Mouse (Mus musculus): ENCODE measurements around the gene Bscl2. TPM values are rescaled to one million over a fixed set of nuclear protein-coding genes. Genes with fewer than 3 reads are reported as not detected.

Bscl2 gene
- polyA plus RNA-seq, 1 experiment from 2014 or later, result 44.9 TPM

GRCm38 (mm10) chr19:8870838-8871237 lies 33.6 kb downstream of the Bscl2 start:
- Histone ChIP-seq H3K9me3 (ENCODE audit: control insufficient read depth, low read length) (no peaks in the 10 kb centered on the region), H3K27me3 (replicated peaks; ENCODE audit: control insufficient read depth, insufficient read depth, low read length) (no peaks in the 10 kb centered on the region), H3K4me2 (ENCODE audit: low read depth, low read length) (peak overlapping the region; percentile 90), H3K36me3 (ENCODE audit: control insufficient read depth, insufficient read depth, low read length) (peaks cover 25% of the 10 kb centered on the region), H3K4me3 (ENCODE audit: low read depth, low read length) (peak overlapping the region; percentile 78), H3K27ac (replicated peaks; ENCODE audit: low read depth, low read length) (peak overlapping the region; percentile 75), H3K9ac (ENCODE audit: low read depth, low read length) (peak overlapping the region; percentile 96), H3K4me1 (ENCODE audit: control insufficient read depth, insufficient read depth, low read length) (peaks cover 4% of the 10 kb centered on the region; the same call in 1 of the 2 replicates)
- DNase-seq (ENCODE audit: low spot score), result no peak
- ATAC-seq (ENCODE audit: low read depth), result no peak
- WGBS, result 60% methylated on average over 9 of the region's 9 CpGs

- H3K27ac ChIP-seq (replicated peaks; ENCODE audit: low read depth, low read length), result peak within 1 kb of the TSS; percentile 75
- H3K4me1 ChIP-seq (ENCODE audit: control insufficient read depth, insufficient read depth, low read length), result peaks cover 4% of the 10 kb centered on the region; the same call in 1 of the 2 replicates
- peak within 1 kb of the TSS; percentile 90 for H3K4me2 ChIP-seq (ENCODE audit: low read depth, low read length)
- peak within 1 kb of the TSS; percentile 96 for H3K9ac ChIP-seq (ENCODE audit: low read depth, low read length)
- DNase-seq (ENCODE audit: low spot score) (peak; percentile 99), ATAC-seq (ENCODE audit: low read depth) (peak; percentile 98)
- under 1% methylated on average over 42 of the region's 59 CpGs for WGBS
- H3K27me3 ChIP-seq (replicated peaks; ENCODE audit: control insufficient read depth, insufficient read depth, low read length), result no peaks in the 10 kb centered on the region
- H3K9me3 ChIP-seq (ENCODE audit: control insufficient read depth, low read length), result no peaks in the 10 kb centered on the region
- peaks cover 32% of the 10 kb centered on the region for H3K36me3 ChIP-seq (ENCODE audit: control insufficient read depth, insufficient read depth, low read length)
- H3K4me3 ChIP-seq (ENCODE audit: low read depth, low read length), result peak within 1 kb of the TSS; percentile 78
Observed at GRCm38 (mm10) chr19:8871267-8872186, 34.3 kb downstream of the Bscl2 start, which contains the start of gene Ubxn1. Gene Ubxn1, plus strand, starts transcription at chr19:8871496.

GRCm38 (mm10) chr19:8872266-8872840 lies 35.1 kb downstream of the Bscl2 start:
- no peaks in the 10 kb centered on the region for H3K27me3 ChIP-seq (replicated peaks; ENCODE audit: control insufficient read depth, insufficient read depth, low read length)
- DNase-seq (ENCODE audit: low spot score) (no peak), ATAC-seq (ENCODE audit: low read depth) (no peak)
- peak overlapping the region; percentile 78 for H3K4me3 ChIP-seq (ENCODE audit: low read depth, low read length)
- peak overlapping the region; percentile 74; the same call in 1 of the 2 replicates for H3K27ac ChIP-seq (replicated peaks; ENCODE audit: low read depth, low read length)
- H3K4me2 ChIP-seq (ENCODE audit: low read depth, low read length), result peak overlapping the region; percentile 90
- no peaks in the 10 kb centered on the region for H3K9me3 ChIP-seq (ENCODE audit: control insufficient read depth, low read length)
- peaks cover 4% of the 10 kb centered on the region; the same call in 1 of the 2 replicates for H3K4me1 ChIP-seq (ENCODE audit: control insufficient read depth, insufficient read depth, low read length)
- 71% methylated on average over 10 of the region's 10 CpGs for WGBS
- peaks cover 38% of the 10 kb centered on the region for H3K36me3 ChIP-seq (ENCODE audit: control insufficient read depth, insufficient read depth, low read length)
- H3K9ac ChIP-seq (ENCODE audit: low read depth, low read length), result peak overlapping the region; percentile 96

- Histone ChIP-seq H3K27ac (replicated peaks; ENCODE audit: low read depth, low read length) (no peak overlapping the region), H3K27me3 (replicated peaks; ENCODE audit: control insufficient read depth, insufficient read depth, low read length) (no peaks in the 10 kb centered on the region), H3K4me3 (ENCODE audit: low read depth, low read length) (no peak overlapping the region), H3K4me2 (ENCODE audit: low read depth, low read length) (no peak overlapping the region), H3K9ac (ENCODE audit: low read depth, low read length) (no peak overlapping the region), H3K9me3 (ENCODE audit: control insufficient read depth, low read length) (no peaks in the 10 kb centered on the region), H3K36me3 (ENCODE audit: control insufficient read depth, insufficient read depth, low read length) (peaks cover 38% of the 10 kb centered on the region), H3K4me1 (ENCODE audit: control insufficient read depth, insufficient read depth, low read length) (peaks cover 11% of the 10 kb centered on the region; the same call in 1 of the 2 replicates)
- WGBS, result 95% methylated on average over 7 of the region's 7 CpGs
- no peak for DNase-seq (ENCODE audit: low spot score)
- ATAC-seq (ENCODE audit: low read depth), result no peak
Observed at GRCm38 (mm10) chr19:8875031-8875430, 37.8 kb downstream of the Bscl2 start.

- H3K4me1 ChIP-seq (ENCODE audit: control insufficient read depth, insufficient read depth, low read length), result peaks cover 7% of the 10 kb centered on the region; the same call in 1 of the 2 replicates
- peak within 1 kb of the TSS; percentile 74 for H3K9ac ChIP-seq (ENCODE audit: low read depth, low read length)
- H3K36me3 ChIP-seq (ENCODE audit: control insufficient read depth, insufficient read depth, low read length), result peaks cover 16% of the 10 kb centered on the region
- DNase-seq (ENCODE audit: low spot score) (peak; percentile 96), ATAC-seq (ENCODE audit: low read depth) (peak; percentile 98)
- H3K27ac ChIP-seq (replicated peaks; ENCODE audit: low read depth, low read length), result peak within 1 kb of the TSS; percentile 67
- no peaks in the 10 kb centered on the region for H3K27me3 ChIP-seq (replicated peaks; ENCODE audit: control insufficient read depth, insufficient read depth, low read length)
- H3K4me3 ChIP-seq (ENCODE audit: low read depth, low read length), result peak within 1 kb of the TSS; percentile 60
- under 1% methylated on average over 42 of the region's 42 CpGs for WGBS
- H3K9me3 ChIP-seq (ENCODE audit: control insufficient read depth, low read length), result no peaks in the 10 kb centered on the region
- peak within 1 kb of the TSS; percentile 77 for H3K4me2 ChIP-seq (ENCODE audit: low read depth, low read length)
Observed at GRCm38 (mm10) chr19:8880311-8881033, 43.2 kb downstream of the Bscl2 start, which contains the start of gene Uqcc3. Gene Uqcc3, minus strand, starts transcription at chr19:8880923.

GRCm38 (mm10) chr19:8881034-8881392 lies 43.7 kb downstream of the Bscl2 start:
- Histone ChIP-seq H3K9me3 (ENCODE audit: control insufficient read depth, low read length) (no peaks in the 10 kb centered on the region), H3K4me3 (ENCODE audit: low read depth, low read length) (peak overlapping the region; percentile 60), H3K27me3 (replicated peaks; ENCODE audit: control insufficient read depth, insufficient read depth, low read length) (no peaks in the 10 kb centered on the region), H3K36me3 (ENCODE audit: control insufficient read depth, insufficient read depth, low read length) (peaks cover 11% of the 10 kb centered on the region), H3K27ac (replicated peaks; ENCODE audit: low read depth, low read length) (no peak overlapping the region), H3K4me1 (ENCODE audit: control insufficient read depth, insufficient read depth, low read length) (peaks cover 7% of the 10 kb centered on the region; the same call in 1 of the 2 replicates), H3K4me2 (ENCODE audit: low read depth, low read length) (peak overlapping the region; percentile 77), H3K9ac (ENCODE audit: low read depth, low read length) (peak overlapping the region; percentile 74)
- ATAC-seq (ENCODE audit: low read depth) (peak; percentile 12; the same call in 1 of the 2 replicates), DNase-seq (ENCODE audit: low spot score) (no peak)
- WGBS, result 8% methylated on average over 3 of the region's 3 CpGs

GRCm38 (mm10) chr19:8883616-8884015 lies 46.3 kb downstream of the Bscl2 start, which contains the start of the genes Lbhd1 and Gm49403:
Gene Lbhd1, plus strand, starts transcription at chr19:8883732.
Gene Gm49403, plus strand, starts transcription at chr19:8883930.
- Histone ChIP-seq H3K4me3 (ENCODE audit: low read depth, low read length) (no peak within 1 kb of the TSS), H3K36me3 (ENCODE audit: control insufficient read depth, insufficient read depth, low read length) (no peaks in the 10 kb centered on the region), H3K27ac (replicated peaks; ENCODE audit: low read depth, low read length) (no peak within 1 kb of the TSS), H3K4me2 (ENCODE audit: low read depth, low read length) (no peak within 1 kb of the TSS), H3K9me3 (ENCODE audit: control insufficient read depth, low read length) (no peaks in the 10 kb centered on the region), H3K9ac (ENCODE audit: low read depth, low read length) (no peak within 1 kb of the TSS), H3K27me3 (replicated peaks; ENCODE audit: control insufficient read depth, insufficient read depth, low read length) (no peaks in the 10 kb centered on the region), H3K4me1 (ENCODE audit: control insufficient read depth, insufficient read depth, low read length) (peaks cover 14% of the 10 kb centered on the region)
- WGBS, result 75% methylated on average over 3 of the region's 3 CpGs
- no peak for DNase-seq (ENCODE audit: low spot score)
- no peak for ATAC-seq (ENCODE audit: low read depth)

Data from embryonic facial prominence, embryonic 14.5 days (tissue).